Mouse (Mus musculus) yolk sac, embryonic 10.5 days (tissue): ENCODE data around the gene Rbm39.
"Not testable (repeated sequence)": the region's sequence is repeated elsewhere in the genome, so short reads cannot be mapped to it uniquely, and the experiment has no call there.

Source experiments
- DNase-seq: peaks from one replicate; pipeline ENCODE4 v3.0.0-alpha.2; 2017; ENCODE audit warnings: low spot score

Gene Rbm39

GRCm38 (mm10) chr2:156180094-156180821 is at the start of gene Rbm39:
Gene Rbm39 (minus strand): TSS chr2:156180238.
- peak; percentile 100 for DNase-seq

- no peak for DNase-seq
Observed at GRCm38 (mm10) chr2:156229171-156229570, 49.1 kb upstream of the Rbm39 start.

- no peak for DNase-seq
Observed at GRCm38 (mm10) chr2:156227689-156228088, 47.7 kb upstream of the Rbm39 start.

GRCm38 (mm10) chr2:156224043-156224442 is 44.0 kb upstream of the Rbm39 start:
- DNase-seq, result no peak

GRCm38 (mm10) chr2:156222100-156222499 is 42.1 kb upstream of the Rbm39 start:
- DNase-seq, result no peak

GRCm38 (mm10) chr2:156217786-156218185 is 37.7 kb upstream of the Rbm39 start:
- DNase-seq, result no peak

GRCm38 (mm10) chr2:156203917-156204316 is 23.9 kb upstream of the Rbm39 start:
- no peak for DNase-seq

GRCm38 (mm10) chr2:156202848-156203437 is 22.9 kb upstream of the Rbm39 start:
- peak; percentile 33 for DNase-seq

GRCm38 (mm10) chr2:156201486-156201885 is 21.4 kb upstream of the Rbm39 start:
- no peak for DNase-seq

- DNase-seq, result no peak
Observed at GRCm38 (mm10) chr2:156199944-156200343, 19.9 kb upstream of the Rbm39 start.

- no peak for DNase-seq
Observed at GRCm38 (mm10) chr2:156197129-156197911, 17.3 kb upstream of the Rbm39 start.

GRCm38 (mm10) chr2:156196302-156197128 is 16.5 kb upstream of the Rbm39 start, which contains the start of gene Phf20:
Gene Phf20 (plus strand): TSS chr2:156196466.
- peak; percentile 99 for DNase-seq

GRCm38 (mm10) chr2:156194571-156194970 is 14.5 kb upstream of the Rbm39 start:
- DNase-seq, result peak; percentile 58

GRCm38 (mm10) chr2:156193066-156193862 is 13.2 kb upstream of the Rbm39 start:
- DNase-seq, result no peak

- DNase-seq, result no peak
Observed at GRCm38 (mm10) chr2:156192068-156192467, 12.0 kb upstream of the Rbm39 start.

- DNase-seq, result no peak
Observed at GRCm38 (mm10) chr2:156191540-156191939, 11.5 kb upstream of the Rbm39 start.

GRCm38 (mm10) chr2:156190004-156190896 is 10.2 kb upstream of the Rbm39 start:
- no peak for DNase-seq

- DNase-seq, result not testable (repeated sequence)
Observed at GRCm38 (mm10) chr2:156189241-156189640, 9.2 kb upstream of the Rbm39 start.

- DNase-seq, result no peak
Observed at GRCm38 (mm10) chr2:156181592-156181991, 1.6 kb upstream of the Rbm39 start.
